Mouse (Mus musculus) Muller cell, postnatal 12 days (primary cell): ENCODE results near the gene Baz2b.
A peak's percentile ranks its signal among the peaks of the same experiment; 100 is the strongest.

Experiments used
- DNase-seq: peaks from one replicate; pipeline ENCODE4 v3.0.0-alpha.2; 2015; ENCODE audit errors: inconsistent ontology term

Gene Baz2b

GRCm38 (mm10) chr2:59959668-59960494, 249.8 kb downstream of the Baz2b start:
- no peak for DNase-seq

- DNase-seq, result no peak
Observed at GRCm38 (mm10) chr2:59958543-59958942, 251.1 kb downstream of the Baz2b start.

GRCm38 (mm10) chr2:59955916-59956315, 253.7 kb downstream of the Baz2b start:
- DNase-seq, result no peak

GRCm38 (mm10) chr2:59954791-59955190, 254.8 kb downstream of the Baz2b start:
- DNase-seq, result peak; percentile 36

- DNase-seq, result no peak
Observed at GRCm38 (mm10) chr2:59952286-59953014, 257.2 kb downstream of the Baz2b start.

GRCm38 (mm10) chr2:59951706-59952105, 257.9 kb downstream of the Baz2b start:
- no peak for DNase-seq

- DNase-seq, result no peak
Observed at GRCm38 (mm10) chr2:59951127-59951526, 258.5 kb downstream of the Baz2b start.

GRCm38 (mm10) chr2:59936296-59936695, 273.3 kb downstream of the Baz2b start:
- DNase-seq, result peak; percentile 67

- DNase-seq, result no peak
Observed at GRCm38 (mm10) chr2:59933129-59933528, 276.5 kb downstream of the Baz2b start.

GRCm38 (mm10) chr2:59932244-59932643, 277.4 kb downstream of the Baz2b start:
- DNase-seq, result no peak

GRCm38 (mm10) chr2:59913610-59914009, 296.0 kb downstream of the Baz2b start:
- no peak for DNase-seq

- DNase-seq, result no peak
Observed at GRCm38 (mm10) chr2:59908048-59908447, 301.6 kb downstream of the Baz2b start.

GRCm38 (mm10) chr2:59904007-59904406, 305.6 kb downstream of the Baz2b start:
- DNase-seq, result no peak

GRCm38 (mm10) chr2:59898666-59899065, 311.0 kb downstream of the Baz2b start:
- no peak for DNase-seq

- DNase-seq, result no peak
Observed at GRCm38 (mm10) chr2:59898105-59898504, 311.5 kb downstream of the Baz2b start.

- no peak for DNase-seq
Observed at GRCm38 (mm10) chr2:59896837-59897236, 312.8 kb downstream of the Baz2b start.

GRCm38 (mm10) chr2:59896400-59896799, 313.2 kb downstream of the Baz2b start:
- no peak for DNase-seq

- no peak for DNase-seq
Observed at GRCm38 (mm10) chr2:59889699-59890098, 319.9 kb downstream of the Baz2b start.

- no peak for DNase-seq
Observed at GRCm38 (mm10) chr2:59882742-59883281, 326.8 kb downstream of the Baz2b start.

GRCm38 (mm10) chr2:59881831-59882741, 327.6 kb downstream of the Baz2b start, which contains the start of gene Wdsub1:
TSS of gene Wdsub1 (minus strand) at chr2:59882591.
- DNase-seq, result peak; percentile 94

GRCm38 (mm10) chr2:59881404-59881803, 328.2 kb downstream of the Baz2b start:
- no peak for DNase-seq
